Mouse (Mus musculus) layer of hippocampus, postnatal 10 days (tissue): Measurements from ENCODE around the gene Ccdc82. TPM values are rescaled to one million over a fixed set of nuclear protein-coding genes. Genes with fewer than 3 reads are reported as not detected.

Experiments used
- total RNA-seq, 2 experiments: library from RNA; stranded (reverse); gene quantifications; 2 replicates each; pipeline ENCODE4 v1.2.3; 2021

Ccdc82 gene
- total RNA-seq, 2 experiments from 2014 or later: 12.0 to 12.9 TPM

Other genes starting within 250 kb of the Ccdc82 start
- 10 to 100 TPM; 11.0 to 11.8 TPM for gene Jrkl, start 1.1 kb upstream of the Ccdc82 start, total RNA-seq
- gene Maml2, start 51.0 kb downstream of the Ccdc82 start, total RNA-seq: 10 to 100 TPM; 11.2 to 13.0 TPM
- gene Gm17571, start 199.8 kb downstream of the Ccdc82 start, total RNA-seq: not detected